Mouse (Mus musculus): Measurements from ENCODE around the gene Olfr578.

Gene Olfr578

GRCm38 (mm10) chr7:102989224-102989623 lies at the start of gene Olfr578:
Gene Olfr578 (minus strand): TSS chr7:102989324.
- DNase-seq (ENCODE audit: inconsistent ontology term) = no peak

- no peak for DNase-seq (ENCODE audit: inconsistent ontology term)
Observed at GRCm38 (mm10) chr7:103037724-103038123, 48.6 kb upstream of the Olfr578 start, which contains the start of gene Olfr582. Gene Olfr582 (plus strand): TSS chr7:103038024.

GRCm38 (mm10) chr7:102975843-102976242 lies 13.3 kb downstream of the Olfr578 start, which contains the start of gene Olfr577:
Gene Olfr577 (minus strand): TSS chr7:102975943.
- no peak for DNase-seq (ENCODE audit: inconsistent ontology term)

- no peak for DNase-seq (ENCODE audit: inconsistent ontology term)
Observed at GRCm38 (mm10) chr7:102974399-102974798, 14.7 kb downstream of the Olfr578 start.

GRCm38 (mm10) chr7:102962360-102962759 lies 26.8 kb downstream of the Olfr578 start, which contains the start of gene Olfr576:
Gene Olfr576 (plus strand): TSS chr7:102962660.
- DNase-seq (ENCODE audit: inconsistent ontology term) = no peak

- no peak for DNase-seq (ENCODE audit: inconsistent ontology term)
Observed at GRCm38 (mm10) chr7:102958593-102958992, 30.5 kb downstream of the Olfr578 start, which contains the start of gene Olfr575. Gene Olfr575 (minus strand): TSS chr7:102958775.

- no peak for DNase-seq (ENCODE audit: inconsistent ontology term)
Observed at GRCm38 (mm10) chr7:102958137-102958536, 31.0 kb downstream of the Olfr578 start.

- no peak for DNase-seq (ENCODE audit: inconsistent ontology term)
Observed at GRCm38 (mm10) chr7:102950732-102951131, 38.4 kb downstream of the Olfr578 start.

- no peak for DNase-seq (ENCODE audit: inconsistent ontology term)
Observed at GRCm38 (mm10) chr7:102948167-102948566, 41.0 kb downstream of the Olfr578 start, which contains the start of gene Olfr574. Gene Olfr574 (plus strand): TSS chr7:102948467.

GRCm38 (mm10) chr7:102943417-102943816 lies 45.7 kb downstream of the Olfr578 start:
- no peak for DNase-seq (ENCODE audit: inconsistent ontology term)

GRCm38 (mm10) chr7:102942475-102942874 lies 46.6 kb downstream of the Olfr578 start, which contains the start of gene Olfr573-ps1:
Gene Olfr573-ps1 (minus strand): TSS chr7:102942575.
- DNase-seq (ENCODE audit: inconsistent ontology term) = no peak
